In genomic region chr2:132284492-132285139, GRCm38 (mm10) we compare ENCODE assay signal across 8 mouse cellular contexts. TPM values are rescaled to one million over a fixed set of nuclear protein-coding genes. Genes with fewer than 3 reads are reported as not detected.
DNase-seq lines count a peak whose midpoint lies in the region; ATAC-seq and TF ChIP-seq lines count a peak whose summit lies in the region.

No protein-coding gene starts in this region.

- no peaks in the 10 kb centered on the region; the same call in 1 of the 2 replicates for H3K9me3 ChIP-seq in midbrain, postnatal 0 days (ENCODE audit: low read length)
- H3K9me3 ChIP-seq in midbrain, embryonic 16.5 days (replicated peaks; ENCODE audit: control insufficient read depth, low read length, poor library complexity, severe bottlenecking), result 0 out of 2 replicates have a peak, but pooled peaks cover 5% of the 10 kb centered on the region
- no peaks in the 10 kb centered on the region for H3K9me3 ChIP-seq in intestine, embryonic 16.5 days (ENCODE audit: control insufficient read depth, low read length)
- no peaks in the 10 kb centered on the region for H3K9me3 ChIP-seq in lung, embryonic 14.5 days (ENCODE audit: low read depth, low read length)

- no peaks in the 10 kb centered on the region for H3K36me3 ChIP-seq in midbrain, postnatal 0 days (ENCODE audit: insufficient read depth, low read length)
- no peaks in the 10 kb centered on the region for H3K36me3 ChIP-seq in midbrain, embryonic 16.5 days (ENCODE audit: control insufficient read depth, insufficient read depth, low read length)
- no peaks in the 10 kb centered on the region for H3K36me3 ChIP-seq in intestine, embryonic 16.5 days (ENCODE audit: control insufficient read depth, insufficient read depth, low read length)
- no peaks in the 10 kb centered on the region for H3K36me3 ChIP-seq in lung, embryonic 14.5 days (ENCODE audit: insufficient read depth)

- ATAC-seq in midbrain, postnatal 0 days (ENCODE audit: low FRiP score), result 0 out of 2 replicates have a peak, but pooled peaks have one; percentile 13
- no peak for ATAC-seq in midbrain, embryonic 16.5 days
- ATAC-seq in granulocyte monocyte progenitor cell, adult 5-6 weeks (replicated peaks; ENCODE audit: poor library complexity, severe bottlenecking), result peak; percentile 52
- peak; percentile 55 for ATAC-seq in intestine, embryonic 16.5 days
- ATAC-seq in lung, embryonic 14.5 days (ENCODE audit: insufficient read depth), result peak; percentile 80

- H3K27me3 ChIP-seq in midbrain, postnatal 0 days (ENCODE audit: insufficient read depth, low read length), result no peaks in the 10 kb centered on the region
- no peaks in the 10 kb centered on the region for H3K27me3 ChIP-seq in midbrain, embryonic 16.5 days (ENCODE audit: control insufficient read depth, insufficient read depth, low read depth, low read length)
- no peaks in the 10 kb centered on the region for H3K27me3 ChIP-seq in intestine, embryonic 16.5 days (replicated peaks; ENCODE audit: control insufficient read depth, insufficient read depth, low read length)
- H3K27me3 ChIP-seq in lung, embryonic 14.5 days (ENCODE audit: insufficient read depth, low read length), result no peaks in the 10 kb centered on the region

- peaks cover 2% of the 10 kb centered on the region; the same call in 1 of the 2 replicates for H3K4me1 ChIP-seq in midbrain, postnatal 0 days (ENCODE audit: insufficient read depth, low read length)
- peaks cover 23% of the 10 kb centered on the region for H3K4me1 ChIP-seq in midbrain, embryonic 16.5 days (ENCODE audit: control insufficient read depth, insufficient read depth, low read length)
- H3K4me1 ChIP-seq in intestine, embryonic 16.5 days (ENCODE audit: control insufficient read depth, insufficient read depth, low read length), result peaks cover 19% of the 10 kb centered on the region
- peaks cover 8% of the 10 kb centered on the region; the same call in 1 of the 2 replicates for H3K4me1 ChIP-seq in lung, embryonic 14.5 days (ENCODE audit: insufficient read depth)

- H3K27ac ChIP-seq in midbrain, postnatal 0 days (ENCODE audit: low read depth, low read length), result 0 out of 2 replicates have a peak overlapping the region, but pooled peaks have one; percentile 12
- no peak overlapping the region for H3K27ac ChIP-seq in midbrain, embryonic 16.5 days (ENCODE audit: low read length)
- peak overlapping the region; percentile 65 for H3K27ac ChIP-seq in intestine, embryonic 16.5 days (ENCODE audit: low read length)
- peak overlapping the region; percentile 81 for H3K27ac ChIP-seq in lung, embryonic 14.5 days (ENCODE audit: low read depth)

- TF ChIP-seq CTCF in midbrain, postnatal 0 days (IDR thresholded peaks at IDR 0.05), result no peak
- TF ChIP-seq CTCF in lung, embryonic 14.5 days (IDR thresholded peaks at IDR 0.05; ENCODE audit: low read depth), result no peak

- no peak overlapping the region for H3K4me3 ChIP-seq in midbrain, postnatal 0 days (ENCODE audit: low read depth, low read length)
- H3K4me3 ChIP-seq in midbrain, embryonic 16.5 days (ENCODE audit: low read depth, low read length), result no peak overlapping the region
- no peak overlapping the region for H3K4me3 ChIP-seq in intestine, embryonic 16.5 days (ENCODE audit: low read length)
- no peak overlapping the region for H3K4me3 ChIP-seq in lung, embryonic 14.5 days (ENCODE audit: low read depth, low read length)

- no peak for DNase-seq in midbrain, postnatal 0 days (ENCODE audit: low spot score)
- peak; percentile 70 for DNase-seq in lung, embryonic 14.5 days
- no peak for DNase-seq in layer of hippocampus, adult 11-12 months (ENCODE audit: low spot score)
- no peak for DNase-seq in Muller cell, postnatal 12 days (ENCODE audit: inconsistent ontology term)
- DNase-seq in frontal cortex, postnatal 36 days (ENCODE audit: low spot score in 2 of 2), result no peak

- whole genome bisulfite sequencing in midbrain, postnatal 0 days, result 88% methylated on average over 12 of the region's 12 CpGs
- 90% methylated on average over 12 of the region's 12 CpGs for WGBS in midbrain, embryonic 16.5 days
- WGBS in intestine, embryonic 16.5 days, result 50% methylated on average over 12 of the region's 12 CpGs
- WGBS in lung, embryonic 14.5 days, result 41% methylated on average over 12 of the region's 12 CpGs

- no peak overlapping the region for H3K9ac ChIP-seq in midbrain, postnatal 0 days (replicated peaks; ENCODE audit: low read length, poor library complexity, severe bottlenecking)
- H3K9ac ChIP-seq in midbrain, embryonic 16.5 days (ENCODE audit: low read depth, low read length), result no peak overlapping the region
- H3K9ac ChIP-seq in intestine, embryonic 16.5 days (ENCODE audit: low read depth, low read length), result no peak overlapping the region
- no peak overlapping the region for H3K9ac ChIP-seq in lung, embryonic 14.5 days

- H3K4me2 ChIP-seq in midbrain, postnatal 0 days (ENCODE audit: low read depth, low read length, poor library complexity, severe bottlenecking), result no peak overlapping the region
- no peak overlapping the region for H3K4me2 ChIP-seq in midbrain, embryonic 16.5 days (ENCODE audit: low read length)
- no peak overlapping the region for H3K4me2 ChIP-seq in intestine, embryonic 16.5 days (ENCODE audit: low read depth, low read length)
- peak overlapping the region; percentile 27; the same call in 1 of the 2 replicates for H3K4me2 ChIP-seq in lung, embryonic 14.5 days

RNA-seq across cellular contexts. Expression of gene Cds2, which starts 21.7 kb away (rescaled TPM):
- total RNA-seq in midbrain, postnatal 0 days (2014; rRNA removed), result 135 and 142 TPM in 2 replicates
- 32.6 and 33.3 TPM in 2 replicates for polyA plus RNA-seq in midbrain, postnatal 0 days (2015; fragmentation: Nextera tagmentation; extraction: Ambion mirVana)
- 40.1 and 40.3 TPM in 2 replicates for polyA plus RNA-seq in midbrain, embryonic 16.5 days (2015; fragmentation: Nextera tagmentation; extraction: Ambion mirVana)
- total RNA-seq in granulocyte monocyte progenitor cell, adult 5-6 weeks (2014; fragmentation: Nextera tagmentation), result 8.7 and 22.5 TPM in 2 replicates
- 7.0 and 9.7 TPM in 2 replicates for total RNA-seq in granulocyte monocyte progenitor cell, adult 5-6 weeks (2017)
- 17.4 and 20.5 TPM in 2 replicates for polyA plus RNA-seq in intestine, embryonic 16.5 days (2015; fragmentation: Nextera tagmentation; extraction: Ambion mirVana)
- 17.1 and 20.7 TPM in 2 replicates for polyA plus RNA-seq in lung, embryonic 14.5 days (2014; fragmentation: Nextera tagmentation; extraction: Ambion mirVana)

RNA-seq across cellular contexts. Expression of gene Pcna, which starts 31.5 kb away (rescaled TPM):
- total RNA-seq in midbrain, postnatal 0 days (2014; rRNA removed), result 111 and 118 TPM in 2 replicates
- 90.8 and 91.0 TPM in 2 replicates for polyA plus RNA-seq in midbrain, postnatal 0 days (2015; fragmentation: Nextera tagmentation; extraction: Ambion mirVana)
- 88.2 and 94.7 TPM in 2 replicates for polyA plus RNA-seq in midbrain, embryonic 16.5 days (2015; fragmentation: Nextera tagmentation; extraction: Ambion mirVana)
- 627 and 644 TPM in 2 replicates for total RNA-seq in granulocyte monocyte progenitor cell, adult 5-6 weeks (2014; fragmentation: Nextera tagmentation)
- total RNA-seq in granulocyte monocyte progenitor cell, adult 5-6 weeks (2017), result 619 and 668 TPM in 2 replicates
- 189 and 217 TPM in 2 replicates for polyA plus RNA-seq in intestine, embryonic 16.5 days (2015; fragmentation: Nextera tagmentation; extraction: Ambion mirVana)
- polyA plus RNA-seq in lung, embryonic 14.5 days (2014; fragmentation: Nextera tagmentation; extraction: Ambion mirVana), result 335 and 339 TPM in 2 replicates

RNA-seq across cellular contexts. Expression of gene Tmem230, which starts 37.0 kb away (rescaled TPM):
- total RNA-seq in midbrain, postnatal 0 days (2014; rRNA removed), result 42.0 and 59.5 TPM in 2 replicates
- 38.3 and 40.1 TPM in 2 replicates for polyA plus RNA-seq in midbrain, postnatal 0 days (2015; fragmentation: Nextera tagmentation; extraction: Ambion mirVana)
- 45.4 and 46.6 TPM in 2 replicates for polyA plus RNA-seq in midbrain, embryonic 16.5 days (2015; fragmentation: Nextera tagmentation; extraction: Ambion mirVana)
- total RNA-seq in granulocyte monocyte progenitor cell, adult 5-6 weeks (2014; fragmentation: Nextera tagmentation), result 50.1 and 51.5 TPM in 2 replicates
- total RNA-seq in granulocyte monocyte progenitor cell, adult 5-6 weeks (2017), result 18.7 and 19.4 TPM in 2 replicates
- 46.1 and 48.4 TPM in 2 replicates for polyA plus RNA-seq in intestine, embryonic 16.5 days (2015; fragmentation: Nextera tagmentation; extraction: Ambion mirVana)
- 36.7 and 39.9 TPM in 2 replicates for polyA plus RNA-seq in lung, embryonic 14.5 days (2014; fragmentation: Nextera tagmentation; extraction: Ambion mirVana)
